Mouse (Mus musculus): ENCODE measurements around the gene Adnp. TPM values are rescaled to one million over a fixed set of nuclear protein-coding genes. Genes with fewer than 3 reads are reported as not detected.

The Adnp gene
- polyA plus RNA-seq, 2 experiments: 0.51 to 7.5 TPM

- H3K9ac ChIP-seq (replicated peaks): peak overlapping the region; percentile 94
- H3K4me3 ChIP-seq (ENCODE audit: insufficient read depth in 1 of 2, low read depth in 2 of 2, low read length in 2 of 2): peak overlapping the region; percentile 70 to 95
- H3K27me3 ChIP-seq (ENCODE audit: control insufficient read depth, insufficient read depth, low read length): no peaks in the 10 kb centered on the region
- peak; percentile 36; the same call in 1 of the 2 replicates for ATAC-seq (ENCODE audit: insufficient read depth)
- no peak for DNase-seq (ENCODE audit: low read depth in 3 of 3, low spot score in 3 of 3)
- no peaks in the 10 kb centered on the region for H3K9me3 ChIP-seq (ENCODE audit: control insufficient read depth, low read length)
- H3K36me3 ChIP-seq (replicated peaks; ENCODE audit: control insufficient read depth, insufficient read depth, low read depth): peaks cover 32% of the 10 kb centered on the region
- WGBS (ENCODE audit: insufficient replicate concordance): 10% methylated on average over 41 of the region's 41 CpGs
- no peak for TF ChIP-seq CTCF (IDR thresholded peaks at IDR 0.05; ENCODE audit: low read depth)
- TF ChIP-seq EP300 (IDR thresholded peaks at IDR 0.05; ENCODE audit: low read depth): no peak
- H3K4me1 ChIP-seq (replicated peaks; ENCODE audit: control insufficient read depth in 2 of 2, insufficient read depth in 2 of 2, low read length in 1 of 2): peaks cover 21% of the 10 kb centered on the region in 2 experiments
- peak overlapping the region; percentile 99 for H3K4me2 ChIP-seq (ENCODE audit: low read depth)
- H3K27ac ChIP-seq: peak overlapping the region; percentile 4
Measured at GRCm38 (mm10) chr2:168229116-168230025, 22.5 kb upstream of the Adnp start.

GRCm38 (mm10) chr2:168223326-168223725 is 16.4 kb upstream of the Adnp start:
- Histone ChIP-seq H3K27ac (no peak overlapping the region), H3K9ac (replicated peaks) (no peak overlapping the region), H3K4me2 (ENCODE audit: low read depth) (no peak overlapping the region), H3K9me3 (ENCODE audit: control insufficient read depth, low read length) (no peaks in the 10 kb centered on the region), H3K4me3 (ENCODE audit: insufficient read depth in 1 of 2, low read depth in 2 of 2, low read length in 2 of 2) (no peak overlapping the region), H3K36me3 (replicated peaks; ENCODE audit: control insufficient read depth, insufficient read depth, low read depth) (peaks cover 68% of the 10 kb centered on the region), H3K4me1 (replicated peaks; ENCODE audit: control insufficient read depth in 2 of 2, insufficient read depth in 2 of 2, low read length in 1 of 2) (peaks cover 3 to 7% of the 10 kb centered on the region in 2 experiments; a peak in 3 of 4 replicates), H3K27me3 (ENCODE audit: control insufficient read depth, insufficient read depth, low read length) (no peaks in the 10 kb centered on the region)
- TF ChIP-seq EP300 (IDR thresholded peaks at IDR 0.05; ENCODE audit: low read depth): no peak
- WGBS (ENCODE audit: insufficient replicate concordance): 86% methylated on average over 6 of the region's 6 CpGs
- ATAC-seq (ENCODE audit: insufficient read depth) (no peak), DNase-seq (ENCODE audit: low read depth in 3 of 3, low spot score in 3 of 3) (no peak)

GRCm38 (mm10) chr2:168213788-168214397 is 7.0 kb upstream of the Adnp start:
- Histone ChIP-seq H3K9ac (replicated peaks) (no peak overlapping the region), H3K4me3 (ENCODE audit: insufficient read depth in 1 of 2, low read depth in 2 of 2, low read length in 2 of 2) (no peak overlapping the region), H3K4me1 (replicated peaks; ENCODE audit: control insufficient read depth in 2 of 2, insufficient read depth in 2 of 2, low read length in 1 of 2) (no peaks in the 10 kb centered on the region), H3K4me2 (ENCODE audit: low read depth) (no peak overlapping the region), H3K36me3 (replicated peaks; ENCODE audit: control insufficient read depth, insufficient read depth, low read depth) (peaks cover 61% of the 10 kb centered on the region), H3K27ac (no peak overlapping the region), H3K9me3 (ENCODE audit: control insufficient read depth, low read length) (no peaks in the 10 kb centered on the region), H3K27me3 (ENCODE audit: control insufficient read depth, insufficient read depth, low read length) (no peaks in the 10 kb centered on the region)
- ATAC-seq (ENCODE audit: insufficient read depth): no peak
- TF ChIP-seq EP300 (IDR thresholded peaks at IDR 0.05; ENCODE audit: low read depth) (no peak), CTCF (IDR thresholded peaks at IDR 0.05; ENCODE audit: low read depth) (peak; percentile 31)
- WGBS (ENCODE audit: insufficient replicate concordance): 68% methylated on average over 5 of the region's 5 CpGs
- DNase-seq (ENCODE audit: low read depth in 3 of 3, low spot score in 3 of 3): no peak

- no peaks in the 10 kb centered on the region for H3K27me3 ChIP-seq (ENCODE audit: control insufficient read depth, insufficient read depth, low read length)
- TF ChIP-seq EP300 (IDR thresholded peaks at IDR 0.05; ENCODE audit: low read depth): no peak
- no peak for TF ChIP-seq CTCF (IDR thresholded peaks at IDR 0.05; ENCODE audit: low read depth)
- H3K9me3 ChIP-seq (ENCODE audit: control insufficient read depth, low read length): no peaks in the 10 kb centered on the region
- DNase-seq (ENCODE audit: low read depth in 3 of 3, low spot score in 3 of 3): no peak
- no peak overlapping the region for H3K4me3 ChIP-seq (ENCODE audit: insufficient read depth in 1 of 2, low read depth in 2 of 2, low read length in 2 of 2)
- H3K27ac ChIP-seq: no peak overlapping the region; the same call in 1 of the 2 replicates
- peaks cover 4 to 19% of the 10 kb centered on the region in 2 experiments for H3K4me1 ChIP-seq (replicated peaks; ENCODE audit: control insufficient read depth in 2 of 2, insufficient read depth in 2 of 2, low read length in 1 of 2)
- H3K4me2 ChIP-seq (ENCODE audit: low read depth): peak overlapping the region; percentile 93
- no peak for ATAC-seq (ENCODE audit: insufficient read depth)
- 85% methylated on average over 3 of the region's 3 CpGs for WGBS (ENCODE audit: insufficient replicate concordance)
- no peak overlapping the region; the same call in 1 of the 2 replicates for H3K9ac ChIP-seq (replicated peaks)
- H3K36me3 ChIP-seq (replicated peaks; ENCODE audit: control insufficient read depth, insufficient read depth, low read depth): peaks cover 39% of the 10 kb centered on the region
Measured at GRCm38 (mm10) chr2:168207883-168208282, 971 bp upstream of the Adnp start.
